ENCODE assay signal across 16 mouse cellular contexts in the genomic region with DNA sequence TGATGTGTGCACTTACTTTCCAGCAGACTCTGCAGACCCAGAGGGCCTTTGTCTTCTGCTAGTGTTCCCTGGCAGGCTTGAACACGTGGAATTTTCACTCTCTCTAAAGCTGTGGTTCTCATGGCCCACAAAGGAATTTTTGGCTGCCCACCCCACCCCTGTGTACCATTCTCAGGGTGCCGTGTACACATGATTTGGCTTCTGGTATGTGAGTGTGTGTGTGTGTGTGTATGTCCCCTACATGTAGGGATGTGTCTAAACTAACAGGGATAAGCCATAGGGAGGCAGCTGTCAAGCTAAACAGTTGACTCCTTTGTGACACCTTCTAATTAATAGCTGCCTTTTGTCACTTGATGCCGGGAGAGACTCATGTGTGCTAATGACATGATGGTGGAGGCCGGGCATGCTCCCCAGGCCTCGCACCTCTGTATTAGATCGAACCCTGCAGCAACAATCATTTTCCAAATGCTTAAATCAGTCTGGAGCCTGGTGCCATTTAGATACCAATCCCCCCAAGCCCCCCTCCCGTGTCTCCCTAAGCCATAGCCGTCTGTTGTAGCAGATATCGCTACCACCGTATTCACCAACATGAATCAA. TPM values are rescaled to one million over a fixed set of nuclear protein-coding genes. Genes with fewer than 3 reads are reported as not detected.
DNase-seq lines count a peak whose midpoint lies in the region; ATAC-seq and TF ChIP-seq lines count a peak whose summit lies in the region.
"Had no signal": no experiment of that assay in that cellular context is flagged by ENCODE, and none has a peak within 500 bp of the region (broad histone marks: within the 10 kb centered on the region; RNA-seq: fewer than 3 reads in every experiment).

No protein-coding gene starts in this region.

- TF ChIP-seq CTCF in hindbrain, postnatal 0 days (IDR thresholded peaks at IDR 0.05; ENCODE audit: low read depth): no peak
- TF ChIP-seq CTCF in left cerebral cortex, adult 2 months (IDR thresholded peaks at IDR 0.05): no peak

- intact Hi-C loops in left cerebral cortex, adult 2 months (cut with DNase I): no loop called here

- DNase-seq in embryo, embryonic 10.5 days (ENCODE audit: low spot score): peak; percentile 34
- DNase-seq in embryo, embryonic 9.5 days (ENCODE audit: extremely low spot score): no peak
- no peak for DNase-seq in hindbrain, postnatal 0 days (ENCODE audit: low spot score)
- DNase-seq in ovary, postnatal 36 days (ENCODE audit: low spot score): no peak
- no peak for DNase-seq in left cerebral cortex, adult 2 months (ENCODE audit: extremely low spot score in 1 of 2, low spot score in 2 of 2)
- DNase-seq: cerebellum, postnatal 36 days; gastrocnemius, postnatal 14 days; lung, postnatal 4 days had no signal

- no peaks in the 10 kb centered on the region for H3K27me3 ChIP-seq in forebrain, embryonic 15.5 days
- no peaks in the 10 kb centered on the region for H3K27me3 ChIP-seq in hindbrain, postnatal 0 days (ENCODE audit: insufficient read depth, low read length)
- H3K27me3 ChIP-seq in neural tube, embryonic 14.5 days (ENCODE audit: control insufficient read depth, insufficient read depth, low read length): no peaks in the 10 kb centered on the region
- H3K27me3 ChIP-seq in kidney, embryonic 14.5 days (ENCODE audit: control insufficient read depth, insufficient read depth, low read length): no peaks in the 10 kb centered on the region

- H3K9me3 ChIP-seq in forebrain, embryonic 15.5 days: no peaks in the 10 kb centered on the region
- no peaks in the 10 kb centered on the region for H3K9me3 ChIP-seq in hindbrain, postnatal 0 days (ENCODE audit: low read length)
- H3K9me3 ChIP-seq in neural tube, embryonic 14.5 days (ENCODE audit: control insufficient read depth, low read length): no peaks in the 10 kb centered on the region
- H3K9me3 ChIP-seq in kidney, embryonic 14.5 days (ENCODE audit: control insufficient read depth, low read length): no peaks in the 10 kb centered on the region
- H3K9me3 ChIP-seq: limb, embryonic 10.5 days had no signal

- WGBS in forebrain, embryonic 15.5 days: 10% methylated on average over 10 of the region's 10 CpGs
- 21% methylated on average over 10 of the region's 10 CpGs for WGBS in hindbrain, postnatal 0 days
- WGBS in neural tube, embryonic 14.5 days: 17% methylated on average over 10 of the region's 10 CpGs
- WGBS in kidney, embryonic 14.5 days: 44% methylated on average over 10 of the region's 10 CpGs

- H3K4me2 ChIP-seq in forebrain, embryonic 15.5 days (replicated peaks): no peak overlapping the region
- no peak overlapping the region for H3K4me2 ChIP-seq in hindbrain, postnatal 0 days (ENCODE audit: low read depth, low read length)
- H3K4me2 ChIP-seq in neural tube, embryonic 14.5 days (ENCODE audit: low read depth, low read length): no peak overlapping the region
- no peak overlapping the region for H3K4me2 ChIP-seq in kidney, embryonic 14.5 days (replicated peaks; ENCODE audit: low read depth, low read length)

- no peaks in the 10 kb centered on the region for H3K36me3 ChIP-seq in forebrain, embryonic 15.5 days
- no peaks in the 10 kb centered on the region for H3K36me3 ChIP-seq in hindbrain, postnatal 0 days (ENCODE audit: insufficient read depth, low read length)
- no peaks in the 10 kb centered on the region for H3K36me3 ChIP-seq in neural tube, embryonic 14.5 days (ENCODE audit: control insufficient read depth, insufficient read depth, low read length)
- H3K36me3 ChIP-seq in kidney, embryonic 14.5 days (ENCODE audit: control insufficient read depth, insufficient read depth, low read length): no peaks in the 10 kb centered on the region
- H3K36me3 ChIP-seq: limb, embryonic 10.5 days had no signal

- H3K9ac ChIP-seq in forebrain, embryonic 15.5 days (replicated peaks): no peak overlapping the region
- no peak overlapping the region for H3K9ac ChIP-seq in hindbrain, postnatal 0 days (replicated peaks; ENCODE audit: low read length)
- no peak overlapping the region for H3K9ac ChIP-seq in neural tube, embryonic 14.5 days (replicated peaks; ENCODE audit: low read depth, low read length)
- H3K9ac ChIP-seq in kidney, embryonic 14.5 days (ENCODE audit: low read depth, low read length): no peak overlapping the region
- H3K9ac ChIP-seq: liver, embryonic 14.5 days had no signal

- ATAC-seq in forebrain, embryonic 15.5 days (replicated peaks): peak; percentile 78
- ATAC-seq in hindbrain, postnatal 0 days: peak; percentile 59; the same call in 1 of the 2 replicates
- peak; percentile 24; the same call in 1 of the 2 replicates for ATAC-seq in neural tube, embryonic 14.5 days (ENCODE audit: low read depth)
- no peak for ATAC-seq in kidney, embryonic 14.5 days (ENCODE audit: low FRiP score, low TSS enrichment)
- ATAC-seq: inflammation-experienced regulatory T-cells, adult 6 months had no signal

- H3K4me1 ChIP-seq in forebrain, embryonic 15.5 days: peaks cover 22% of the 10 kb centered on the region
- H3K4me1 ChIP-seq in hindbrain, postnatal 0 days (ENCODE audit: insufficient read depth, low read length): no peaks in the 10 kb centered on the region
- no peaks in the 10 kb centered on the region for H3K4me1 ChIP-seq in neural tube, embryonic 14.5 days (ENCODE audit: control insufficient read depth, insufficient read depth, low read length)
- H3K4me1 ChIP-seq in kidney, embryonic 14.5 days (ENCODE audit: control insufficient read depth, insufficient read depth, low read length): peaks cover 13% of the 10 kb centered on the region; the same call in 1 of the 2 replicates

- peak overlapping the region; percentile 47 for H3K27ac ChIP-seq in forebrain, embryonic 15.5 days (replicated peaks)
- H3K27ac ChIP-seq in hindbrain, postnatal 0 days: no peak overlapping the region
- no peak overlapping the region for H3K27ac ChIP-seq in neural tube, embryonic 14.5 days (ENCODE audit: low read depth, low read length)
- H3K27ac ChIP-seq in kidney, embryonic 14.5 days (ENCODE audit: low read depth, low read length): no peak overlapping the region
- no peak overlapping the region for H3K27ac ChIP-seq in left cerebral cortex, adult 2 months
- H3K27ac ChIP-seq: kidney, postnatal 0 days; liver, embryonic 14.5 days had no signal

- no peak overlapping the region for H3K4me3 ChIP-seq in forebrain, embryonic 15.5 days
- no peak overlapping the region for H3K4me3 ChIP-seq in hindbrain, postnatal 0 days (ENCODE audit: low read length)
- H3K4me3 ChIP-seq in neural tube, embryonic 14.5 days (ENCODE audit: low read depth, low read length): no peak overlapping the region
- H3K4me3 ChIP-seq in kidney, embryonic 14.5 days (ENCODE audit: low read length): no peak overlapping the region
- H3K4me3 ChIP-seq in left cerebral cortex, adult 2 months: no peak overlapping the region
- H3K4me3 ChIP-seq: erythroblast, embryonic 14.5 days; limb, embryonic 10.5 days had no signal

RNA-seq across cellular contexts. Expression of a gene that starts 41.5 kb away (rescaled TPM):
- 0.08 and 0.11 TPM in 2 replicates for polyA plus RNA-seq in forebrain, embryonic 15.5 days (2015; fragmentation: Nextera tagmentation; extraction: Ambion mirVana)
- 2.4 and 2.8 TPM in 2 replicates for total RNA-seq in hindbrain, postnatal 0 days (2014; rRNA removed)
- 0.69 and 0.83 TPM in 2 replicates for polyA plus RNA-seq in hindbrain, postnatal 0 days (2015; fragmentation: Nextera tagmentation; extraction: Ambion mirVana)
- polyA plus RNA-seq in neural tube, embryonic 14.5 days (2014; fragmentation: Nextera tagmentation; extraction: Ambion mirVana): 1.1 and 2.0 TPM in 2 replicates
- polyA plus RNA-seq in kidney, embryonic 14.5 days (2014; fragmentation: Nextera tagmentation; extraction: Ambion mirVana): 0.18 and 0.19 TPM in 2 replicates
- total RNA-seq in left cerebral cortex, adult 2 months (2021): 1 to 10 TPM in 1 of 2 experiments, under 1 TPM in 1; 0.86 to 2.1 TPM
- total RNA-seq: gastrocnemius, postnatal 14 days had no signal
- polyA plus RNA-seq: erythroblast, embryonic 14.5 days; limb, embryonic 10.5 days had no signal
